Mouse (Mus musculus) myocyte (in vitro differentiated cells): ENCODE results near the gene Znrf2.

ENCODE experiments used
- CEBPB ChIP-seq: IDR thresholded peaks from 2 replicates; pipeline ENCODE4 v1.6.1; 2011; ENCODE audit warnings: mild to moderate bottlenecking, moderate library complexity; ENCODE audit not compliant: poor library complexity, insufficient read depth, severe bottlenecking
- E2F4 ChIP-seq: IDR thresholded peaks from one replicate; pipeline ENCODE4 v1.6.1; 2011; ENCODE audit warnings: mild to moderate bottlenecking, control low read depth, moderate library complexity; ENCODE audit not compliant: insufficient read depth
- MYOD1 ChIP-seq, 3 experiments: IDR thresholded peaks; one replicate each; pipeline ENCODE4 v1.6.1; 2011; ENCODE audit warnings: control low read depth in 2 of 3, low read depth in 2 of 3, mild to moderate bottlenecking in 2 of 3, moderate library complexity in 1 of 3; ENCODE audit not compliant: insufficient read length in 2 of 3, control insufficient read depth in 1 of 3
- POLR2A ChIP-seq: IDR thresholded peaks from one replicate; pipeline ENCODE4 v1.6.1; 2011; ENCODE audit warnings: low read depth, mild to moderate bottlenecking, control low read depth, moderate library complexity; ENCODE audit not compliant: insufficient read length
- POLR2AphosphoS2 ChIP-seq: IDR thresholded peaks from one replicate; pipeline ENCODE4 v1.6.1; 2011; ENCODE audit warnings: low read depth, control low read depth; ENCODE audit not compliant: insufficient read length
- REST ChIP-seq: IDR thresholded peaks from one replicate; pipeline ENCODE4 v1.6.1; 2011; ENCODE audit warnings: mild to moderate bottlenecking, control low read depth, moderate library complexity; ENCODE audit not compliant: insufficient read depth, insufficient read length
- SRF ChIP-seq: IDR thresholded peaks from one replicate; pipeline ENCODE4 v1.6.1; 2011; ENCODE audit warnings: low read depth; ENCODE audit not compliant: control insufficient read depth, insufficient read length
- TCF12 ChIP-seq: IDR thresholded peaks from one replicate; pipeline ENCODE4 v1.6.1; 2011; ENCODE audit warnings: mild to moderate bottlenecking, control low read depth; ENCODE audit not compliant: poor library complexity, insufficient read depth, severe bottlenecking
- TCF3 ChIP-seq: IDR thresholded peaks from one replicate; pipeline ENCODE4 v1.6.1; 2011; ENCODE audit warnings: low read depth, control low read depth; ENCODE audit not compliant: insufficient read length
- USF1 ChIP-seq: IDR thresholded peaks from one replicate; pipeline ENCODE4 v1.6.1; 2011; ENCODE audit warnings: low read depth, mild to moderate bottlenecking, control low read depth, moderate library complexity

DNA sequence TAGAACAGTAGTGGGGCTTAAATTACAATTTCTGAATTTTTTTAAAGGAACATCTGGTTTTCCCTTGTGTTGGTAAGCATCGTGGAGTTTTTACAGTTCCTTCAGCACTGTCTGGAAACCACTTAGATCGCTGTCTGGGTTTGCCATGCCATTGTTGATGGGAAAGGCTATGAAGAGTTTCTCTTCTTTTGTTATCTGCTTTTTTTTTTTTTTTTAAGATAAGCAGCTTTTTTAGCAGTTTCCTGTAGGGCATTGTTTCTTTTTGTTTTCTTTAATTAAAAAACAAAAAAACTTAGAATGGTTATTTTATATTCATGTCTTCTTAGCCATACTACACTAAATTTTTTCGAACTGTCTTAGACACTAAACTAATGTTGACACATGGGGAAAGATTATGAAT is 60.9 kb downstream of the Znrf2 start:
- TF ChIP-seq USF1 (no peak), POLR2AphosphoS2 (no peak), POLR2A (no peak), REST (no peak), SRF (no peak), TCF3 (no peak), TCF12 (no peak), CEBPB (no peak), E2F4 (no peak), MYOD1 (IDR thresholded peaks at IDR 0.05; ENCODE audit: control insufficient read depth in 1 of 3, insufficient read length in 2 of 3, low read depth in 2 of 3) (no peak)
